Mouse (Mus musculus) heart, adult 2 months (tissue): Measurements from ENCODE around the gene Nvl. TPM values are rescaled to one million over a fixed set of nuclear protein-coding genes. Genes with fewer than 3 reads are reported as not detected.

Experiments
- DNase-seq, 2 experiments: peaks; one replicate each; pipeline ENCODE4 v3.0.0; 2021
- H3K27ac ChIP-seq: fragments of 200-600 bp; 2 replicates; pipeline ENCODE4 v1.8.1; 2022
- H3K27me3 ChIP-seq: fragments of 200-500 bp; 2 replicates; pipeline ENCODE4 v1.6.1; 2012; ENCODE audit warnings: mild to moderate bottlenecking, low read length, inconsistent platforms, mixed read lengths; ENCODE audit not compliant: control insufficient read depth, insufficient read depth
- H3K36me3 ChIP-seq: fragments of 200-500 bp; 2 replicates; pipeline ENCODE4 v1.6.1; 2012; ENCODE audit warnings: low read length, inconsistent platforms; ENCODE audit not compliant: control insufficient read depth, insufficient read depth
- H3K4me1 ChIP-seq: fragments of 200-500 bp; 2 replicates; pipeline ENCODE4 v1.6.1; 2011; ENCODE audit warnings: low read length; ENCODE audit not compliant: control insufficient read depth, insufficient read depth
- H3K4me3 ChIP-seq: fragments of 200-600 bp; 2 replicates; pipeline ENCODE4 v1.8.1; 2022
- H3K79me2 ChIP-seq: fragments of 200-500 bp; replicated peaks from 2 replicates; pipeline ENCODE4 v1.6.1; 2012; ENCODE audit warnings: mild to moderate bottlenecking, inconsistent platforms, low read length, moderate library complexity, mixed read lengths; ENCODE audit not compliant: control insufficient read depth, insufficient read depth
- H3K9ac ChIP-seq: fragments of 200-500 bp; 2 replicates; pipeline ENCODE4 v1.6.1; 2012; ENCODE audit warnings: low read depth, mild to moderate bottlenecking, control low read depth, inconsistent platforms, low read length, mixed read lengths
- CTCF ChIP-seq: fragments of 200-600 bp; IDR thresholded peaks from 2 replicates; pipeline ENCODE4 v1.8.1; 2022; ENCODE audit warnings: antibody characterized with exemption, mild to moderate bottlenecking, moderate library complexity
- EP300 ChIP-seq: fragments of 200-500 bp; IDR thresholded peaks from 2 replicates; pipeline ENCODE4 v1.6.1; 2011; ENCODE audit warnings: low read depth, low read length, control low read depth; ENCODE audit not compliant: insufficient read depth
- POLR2A ChIP-seq: fragments of 200-500 bp; IDR thresholded peaks from 2 replicates; pipeline ENCODE4 v1.6.1; 2011; ENCODE audit warnings: mild to moderate bottlenecking, low read depth, low read length, control low read depth; ENCODE audit not compliant: insufficient read depth
- WGBS: fragments of 180-500 bp; shearing (Covaris S2); methylation state at CpG from one replicate; pipeline ENCODE4 v1.1.7; 2018; 5-methylcytosine and 5-hydroxymethylcytosine counted together
- intact Hi-C: fragments of 180-260 bp; cut with DNase I; formaldehyde crosslinking; loops from one replicate; pipeline ENCODE4 v1.15.1; 2025
- polyA plus RNA-seq: library from polyadenylated mRNA; depleted of rRNA; stranded (reverse); fragments of >200 nt; gene quantifications from 2 replicates; pipeline ENCODE4 v1.2.3, GENCODE M21; 2012
- total RNA-seq, 2 experiments: library from RNA; stranded (reverse); gene quantifications; 2 replicates each; pipeline ENCODE4 v1.2.3; 2021

Gene Nvl
- total and polyA plus RNA-seq, 3 experiments: 4.7 to 7.4 (median 7.4) TPM

DNA sequence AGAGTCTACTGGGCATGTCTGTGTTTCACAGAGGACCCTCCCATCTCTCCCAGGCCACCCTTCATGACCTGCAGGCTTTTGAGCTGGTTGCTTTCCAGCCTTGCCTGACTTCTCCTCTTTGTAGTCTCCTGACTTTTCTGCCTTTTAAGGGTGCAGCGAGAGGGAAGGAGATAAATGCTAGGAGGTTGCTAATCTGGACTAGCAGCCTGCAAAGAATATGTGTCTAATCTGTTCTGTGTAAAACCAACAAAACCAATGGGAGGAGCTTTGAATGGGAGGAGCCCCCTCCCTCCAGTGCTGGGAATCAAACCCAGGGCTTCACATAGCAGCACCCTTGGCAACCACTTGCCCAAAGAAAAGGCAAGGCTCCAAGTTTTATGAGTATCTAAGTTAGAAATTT is 75.7 kb downstream of the Nvl start:
- H3K4me3 ChIP-seq: no peak overlapping the region
- 0 out of 2 replicates have a peak, but pooled peaks cover 1% of the 10 kb centered on the region for H3K27me3 ChIP-seq
- intact Hi-C loops: no loop called here
- no peak overlapping the region for H3K9ac ChIP-seq
- 45% methylated on average over 1 of the region's 1 CpGs for WGBS
- no peaks in the 10 kb centered on the region for H3K36me3 ChIP-seq
- no peaks in the 10 kb centered on the region for H3K79me2 ChIP-seq
- no peak overlapping the region for H3K27ac ChIP-seq
- H3K4me1 ChIP-seq: no peaks in the 10 kb centered on the region
- TF ChIP-seq POLR2A (no peak), EP300 (no peak), CTCF (no peak)
- DNase-seq: no peak

DNA sequence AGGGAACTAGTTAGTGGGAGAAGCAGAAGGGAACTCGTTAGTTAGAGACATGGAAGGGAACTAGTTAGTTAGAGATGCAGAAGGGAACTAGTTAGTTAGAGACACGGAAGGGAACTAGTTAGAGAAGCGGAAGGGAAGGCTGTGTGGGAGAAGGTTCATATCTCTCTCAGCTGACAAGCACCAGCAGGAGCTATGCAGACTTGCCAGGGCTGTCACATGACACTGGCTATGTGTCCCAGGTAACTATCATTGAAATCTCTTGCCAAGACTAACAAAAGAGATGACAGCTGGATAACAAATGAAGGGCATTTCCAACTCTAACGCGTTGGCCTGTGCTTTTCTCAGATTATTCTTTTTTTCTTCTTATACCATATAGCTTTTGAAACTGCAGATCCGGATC is 79.4 kb downstream of the Nvl start:
- Histone ChIP-seq H3K36me3 (no peaks in the 10 kb centered on the region), H3K9ac (no peak overlapping the region), H3K27me3 (0 out of 2 replicates have a peak, but pooled peaks cover 1% of the 10 kb centered on the region), H3K79me2 (no peaks in the 10 kb centered on the region), H3K4me3 (no peak overlapping the region), H3K27ac (no peak overlapping the region), H3K4me1 (no peaks in the 10 kb centered on the region)
- no peak for DNase-seq
- 60% methylated on average over 6 of the region's 6 CpGs for WGBS
- TF ChIP-seq EP300 (no peak), CTCF (no peak), POLR2A (no peak)
- intact Hi-C loops: no loop called here

DNA sequence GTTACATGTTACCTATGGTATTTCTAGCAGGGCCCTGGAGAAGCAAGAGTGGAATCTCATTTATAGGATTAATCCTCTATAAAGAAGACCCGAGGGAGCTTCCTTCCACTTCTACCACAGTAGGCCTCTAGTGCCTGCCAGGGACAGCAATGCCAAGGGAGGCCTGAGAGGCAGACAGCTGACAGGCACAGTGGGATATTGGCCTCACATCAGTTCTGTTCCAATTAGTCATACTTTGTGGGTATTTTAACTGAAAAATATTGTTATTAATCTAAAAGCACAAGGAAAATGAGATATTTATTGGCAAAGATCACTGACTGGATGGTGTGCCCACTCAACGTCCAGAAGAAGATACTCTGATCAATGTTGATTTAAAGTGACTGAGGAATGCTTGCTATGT is 80.0 kb downstream of the Nvl start:
- H3K4me1 ChIP-seq: no peaks in the 10 kb centered on the region
- WGBS: 65% methylated on average over 2 of the region's 2 CpGs
- intact Hi-C loops: no loop called here
- TF ChIP-seq EP300 (no peak), POLR2A (no peak), CTCF (no peak)
- no peak overlapping the region for H3K27ac ChIP-seq
- no peak overlapping the region for H3K4me3 ChIP-seq
- H3K79me2 ChIP-seq: no peaks in the 10 kb centered on the region
- H3K36me3 ChIP-seq: no peaks in the 10 kb centered on the region
- H3K9ac ChIP-seq: no peak overlapping the region
- no peaks in the 10 kb centered on the region for H3K27me3 ChIP-seq
- no peak for DNase-seq

DNA sequence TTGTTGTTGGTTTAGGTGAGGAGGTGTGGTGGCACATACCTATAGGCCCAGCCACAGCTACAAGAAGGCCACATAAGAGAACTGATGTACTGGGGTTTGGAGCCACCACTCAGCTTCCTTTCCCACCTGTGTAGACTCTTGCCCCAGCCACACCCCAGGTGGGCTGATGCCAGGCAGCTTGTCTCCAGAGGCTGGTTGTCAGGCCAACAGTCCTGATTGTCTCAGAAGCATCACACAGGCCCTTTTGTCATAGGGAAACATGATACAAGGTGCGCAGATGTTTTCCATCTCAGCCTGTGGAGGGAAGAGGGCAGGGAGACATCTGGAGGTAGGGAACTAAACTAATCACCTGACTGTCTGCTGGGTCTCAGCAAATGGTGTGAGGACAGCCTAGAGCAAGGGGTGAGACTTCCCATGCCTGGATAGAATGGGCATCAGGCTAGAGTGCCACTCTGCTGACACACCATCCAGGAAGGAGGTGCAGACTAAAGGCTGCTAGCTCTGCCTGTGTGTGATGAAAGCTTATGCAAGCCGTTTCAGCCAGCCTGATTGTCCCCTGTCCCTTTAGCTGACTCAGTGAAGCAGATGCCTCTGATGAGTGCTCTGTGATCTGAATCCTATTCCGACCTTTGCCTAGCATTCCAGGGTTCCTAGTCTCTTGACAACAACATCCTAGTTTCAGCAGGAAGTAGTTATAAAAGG is 82.1 kb downstream of the Nvl start:
- TF ChIP-seq EP300: no peak
- no peak for TF ChIP-seq POLR2A
- TF ChIP-seq CTCF: no peak
- H3K79me2 ChIP-seq: no peaks in the 10 kb centered on the region
- no peaks in the 10 kb centered on the region for H3K27me3 ChIP-seq
- H3K9ac ChIP-seq: no peak overlapping the region
- intact Hi-C loops: no loop called here
- 50% methylated on average over 3 of the region's 3 CpGs for whole genome bisulfite sequencing
- DNase-seq: no peak
- no peaks in the 10 kb centered on the region for H3K4me1 ChIP-seq
- H3K27ac ChIP-seq: no peak overlapping the region
- H3K36me3 ChIP-seq: no peaks in the 10 kb centered on the region
- no peak overlapping the region for H3K4me3 ChIP-seq

DNA sequence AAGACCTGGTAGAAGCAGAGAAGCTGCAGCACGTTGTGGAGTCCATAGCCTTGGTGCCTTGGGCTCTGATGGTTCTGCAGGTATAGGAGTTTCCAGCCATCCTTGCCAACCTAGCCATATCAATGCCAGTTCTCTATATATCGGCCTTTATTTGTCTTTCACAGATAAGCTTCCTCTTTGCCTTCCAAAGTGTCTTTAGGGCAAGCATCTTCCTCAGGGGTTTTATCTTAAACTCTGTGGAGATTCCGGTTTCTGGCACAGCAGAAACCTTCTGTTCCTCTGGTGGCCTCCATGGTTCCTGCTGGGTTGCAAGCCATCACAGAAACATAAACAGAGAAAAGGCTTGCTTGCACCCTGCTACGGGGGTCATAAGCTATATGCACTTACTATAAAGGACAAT is 91.1 kb downstream of the Nvl start:
- intact Hi-C loops: no loop called here
- H3K27me3 ChIP-seq: no peaks in the 10 kb centered on the region
- H3K4me3 ChIP-seq: no peak overlapping the region
- TF ChIP-seq POLR2A (no peak), CTCF (no peak), EP300 (no peak)
- no peak overlapping the region for H3K9ac ChIP-seq
- H3K27ac ChIP-seq: no peak overlapping the region
- no peaks in the 10 kb centered on the region for H3K79me2 ChIP-seq
- 56% methylated on average over 4 of the region's 4 CpGs for WGBS
- H3K36me3 ChIP-seq: no peaks in the 10 kb centered on the region
- no peak for DNase-seq
- H3K4me1 ChIP-seq: no peaks in the 10 kb centered on the region

DNA sequence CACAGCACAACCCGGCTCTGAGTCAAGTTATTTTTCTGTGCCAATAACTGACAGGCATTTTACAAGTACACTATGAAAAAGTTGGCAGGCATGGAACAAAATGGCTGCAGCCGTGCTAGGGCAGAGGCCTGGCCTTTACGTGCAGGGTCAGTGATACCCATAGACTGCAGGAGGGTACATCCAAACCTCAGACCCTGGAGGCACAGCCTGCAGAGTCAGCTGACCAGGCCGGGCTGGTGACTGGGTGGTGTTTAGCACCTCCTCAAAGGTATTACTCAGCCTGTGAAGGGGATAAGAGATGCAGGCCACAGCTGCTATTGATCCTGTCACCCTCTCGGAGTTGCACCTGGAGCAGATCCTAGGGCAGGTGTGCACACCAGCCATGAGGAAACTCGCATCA is 93.1 kb downstream of the Nvl start, which contains the start of gene 9130409I23Rik:
Gene 9130409I23Rik, plus strand, starts transcription at position 301 of the 400 bp plus-strand sequence.
- no peak within 1 kb of the TSS for H3K27ac ChIP-seq
- H3K4me1 ChIP-seq: no peaks in the 10 kb centered on the region
- intact Hi-C loops: no loop called here
- TF ChIP-seq CTCF (no peak), EP300 (no peak), POLR2A (no peak)
- no peaks in the 10 kb centered on the region for H3K36me3 ChIP-seq
- no peak within 1 kb of the TSS for H3K4me3 ChIP-seq
- H3K9ac ChIP-seq: no peak within 1 kb of the TSS
- no peak for DNase-seq
- H3K27me3 ChIP-seq: no peaks in the 10 kb centered on the region
- WGBS: 63% methylated on average over 6 of the region's 6 CpGs
- H3K79me2 ChIP-seq: no peaks in the 10 kb centered on the region
